Mouse (Mus musculus) layer of hippocampus, postnatal 10 days (tissue): Measurements from ENCODE around the gene Gpr162. TPM values are rescaled to one million over a fixed set of nuclear protein-coding genes. Genes with fewer than 3 reads are reported as not detected.
"Not testable (repeated sequence)": the region's sequence is repeated elsewhere in the genome, so short reads cannot be mapped to it uniquely, and the experiment has no call there.

ENCODE experiments used
- DNase-seq, 2 experiments: peaks; one replicate each; pipeline ENCODE4 v3.0.0; 2021; ENCODE audit warnings: low spot score in 2 of 2
- total RNA-seq, 2 experiments: library from RNA; stranded (reverse); gene quantifications; 2 replicates each; pipeline ENCODE4 v1.2.3; 2021

Gpr162 gene
- total RNA-seq, 2 experiments from 2014 or later: 162 to 178 TPM

DNA sequence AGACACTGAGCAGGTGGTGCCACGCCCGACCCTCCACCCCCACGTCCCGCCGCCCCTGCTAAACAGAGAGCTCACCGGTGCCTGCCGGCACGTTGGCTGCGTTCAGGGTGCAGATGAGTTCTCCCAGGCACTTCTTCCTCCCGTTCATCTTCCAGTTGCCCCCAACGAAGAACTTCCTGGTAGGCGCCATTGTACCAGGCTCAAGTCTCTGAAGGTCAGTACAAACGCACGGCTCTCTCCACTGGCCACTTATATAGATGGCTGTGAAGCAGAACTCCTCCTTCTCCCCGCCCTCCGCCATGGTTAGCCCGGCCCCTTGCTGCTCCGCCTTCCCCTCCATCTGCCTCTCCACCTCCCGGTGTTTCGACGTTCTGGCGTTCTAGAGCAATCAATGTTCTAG, 49.9 kb downstream of the Gpr162 start, which contains the start of gene Tpi1:
Gene Tpi1, minus strand, starts transcription at position 364 of the 400 bp plus-strand sequence.
- peak; percentile 87 to 90 for DNase-seq

DNA sequence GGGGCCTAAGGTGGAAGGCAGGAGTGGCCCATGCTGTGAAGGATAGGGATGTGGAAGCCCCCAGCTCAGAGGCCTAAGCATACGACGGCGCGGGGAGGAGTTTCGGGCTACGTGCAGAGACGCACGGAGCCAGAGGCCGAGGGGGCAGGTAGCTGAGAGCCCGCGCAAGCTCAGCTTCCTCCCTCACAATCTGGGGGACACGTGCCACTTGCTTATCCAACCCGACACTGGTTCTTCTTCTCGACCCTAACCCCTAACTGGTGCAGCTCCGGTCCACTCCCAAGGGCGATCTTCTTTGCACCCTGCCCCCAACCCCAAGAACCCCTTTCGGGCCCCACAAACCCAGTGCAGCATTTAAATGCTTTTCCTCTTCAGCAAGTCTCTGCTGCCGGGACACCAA, 50.3 kb downstream of the Gpr162 start:
- DNase-seq: peak; percentile 68 to 73

DNA sequence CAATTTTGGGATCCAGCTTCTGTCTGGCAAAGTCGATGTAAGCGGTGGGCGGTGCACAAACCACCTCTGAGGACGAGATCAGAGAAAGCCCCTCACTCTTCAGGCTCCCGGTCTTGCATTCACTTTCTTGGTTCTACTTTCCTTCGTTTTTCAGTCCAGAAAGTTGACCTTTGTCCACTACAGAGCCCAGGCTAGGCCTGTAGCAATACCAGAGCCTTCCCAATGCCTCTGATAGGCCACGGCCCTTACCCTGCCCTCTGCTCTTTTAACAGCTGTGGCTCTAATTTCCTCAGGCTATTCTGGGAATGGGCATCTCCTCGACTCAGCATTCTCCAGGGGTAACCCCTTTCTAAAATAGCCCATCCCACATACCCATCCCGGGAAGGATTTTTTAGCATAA, 50.9 kb downstream of the Gpr162 start:
- no peak for DNase-seq

DNA sequence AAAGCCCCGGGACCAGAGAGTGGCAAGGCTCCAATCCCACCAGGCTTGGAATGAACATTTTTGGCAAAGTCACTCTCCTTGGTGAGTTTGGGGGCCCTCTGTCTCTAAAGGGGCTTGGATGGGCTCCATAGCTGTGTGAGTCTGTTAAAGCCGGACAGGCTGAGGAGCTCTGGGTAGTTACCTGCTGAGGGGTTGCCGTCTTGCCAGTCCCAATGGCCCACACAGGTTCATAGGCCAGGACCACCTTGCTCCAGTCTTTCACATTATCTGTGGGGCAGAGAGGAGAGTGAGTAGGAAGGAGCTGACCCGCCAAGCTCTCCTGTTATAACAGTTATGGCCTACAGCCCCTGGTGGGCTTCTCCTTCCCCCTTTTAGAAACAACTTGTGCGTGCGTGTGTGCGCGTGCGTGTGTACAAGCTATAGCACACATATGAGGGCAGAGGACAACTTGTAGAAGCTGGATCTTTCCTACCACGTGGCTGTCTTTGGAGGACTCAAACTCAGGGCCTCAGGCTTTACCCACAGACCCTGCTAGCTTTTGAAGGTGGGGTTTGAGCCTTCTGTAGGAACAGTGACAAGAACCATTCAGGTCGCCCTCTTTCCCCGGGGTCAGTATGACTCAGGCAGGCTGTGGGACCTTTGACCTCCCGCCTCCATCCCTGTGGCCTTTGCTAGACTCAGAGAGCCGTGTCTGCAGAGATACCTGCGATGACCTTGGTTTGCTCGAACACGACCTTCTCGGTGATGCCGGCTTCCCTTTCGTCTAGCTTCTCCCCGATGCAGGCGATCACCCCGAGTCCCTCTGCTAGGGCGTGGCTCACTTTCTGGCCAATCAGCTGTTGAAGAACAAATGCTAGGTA, 51.9 kb downstream of the Gpr162 start:
- DNase-seq: no peak

DNA sequence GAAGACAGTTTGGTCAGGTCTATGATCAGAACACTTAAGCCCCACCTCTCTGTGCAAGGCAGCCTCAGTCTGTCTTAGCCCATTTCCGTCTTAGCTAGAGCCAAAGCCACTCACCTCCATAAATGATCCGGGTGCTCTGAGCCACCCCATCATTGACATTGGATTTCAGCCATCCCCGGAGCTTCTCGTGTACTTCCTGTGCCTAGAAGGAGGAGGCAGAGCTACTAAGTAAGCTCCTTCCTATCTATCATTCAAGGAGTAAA, 52.4 kb downstream of the Gpr162 start:
- DNase-seq: no peak

DNA sequence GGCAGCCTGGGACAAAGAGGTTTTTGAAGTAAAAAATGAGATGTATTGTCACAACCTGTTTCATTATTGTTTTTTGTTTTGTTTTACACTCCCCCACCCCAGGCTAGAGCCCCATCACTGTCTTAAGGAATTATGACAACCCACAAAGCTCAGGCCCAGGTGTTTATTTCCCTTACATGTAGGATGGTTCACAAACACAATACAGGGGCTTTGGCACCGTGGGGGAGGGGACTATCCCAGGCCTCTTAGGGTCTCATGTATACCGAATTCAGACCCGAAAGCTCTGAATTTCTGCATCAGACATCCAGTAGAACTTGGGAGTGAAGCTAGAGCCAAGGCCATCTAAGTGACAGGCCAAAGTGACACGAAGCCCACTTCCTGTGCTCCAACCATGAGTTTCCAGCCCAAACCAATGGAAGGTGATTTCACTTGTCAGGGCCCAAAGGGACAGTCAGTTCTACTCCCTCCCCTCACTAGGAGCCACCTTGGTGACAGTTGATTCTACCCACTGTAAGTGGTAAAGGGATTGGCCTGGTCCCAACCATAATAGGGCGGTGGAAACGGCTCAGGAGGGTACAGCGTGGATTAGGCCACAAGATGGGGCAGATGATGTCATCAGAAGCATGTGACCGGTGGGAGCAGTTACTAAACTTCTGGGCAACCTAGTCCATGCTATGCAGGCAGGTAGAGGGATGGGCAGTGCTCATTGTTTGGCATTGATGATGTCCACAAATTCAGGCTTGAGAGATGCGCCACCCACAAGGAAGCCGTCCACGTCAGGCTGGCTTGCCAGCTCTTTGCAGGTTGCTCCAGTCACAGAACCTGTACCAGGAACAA, 53.0 kb downstream of the Gpr162 start:
- DNase-seq: not testable (repeated sequence)

DNA sequence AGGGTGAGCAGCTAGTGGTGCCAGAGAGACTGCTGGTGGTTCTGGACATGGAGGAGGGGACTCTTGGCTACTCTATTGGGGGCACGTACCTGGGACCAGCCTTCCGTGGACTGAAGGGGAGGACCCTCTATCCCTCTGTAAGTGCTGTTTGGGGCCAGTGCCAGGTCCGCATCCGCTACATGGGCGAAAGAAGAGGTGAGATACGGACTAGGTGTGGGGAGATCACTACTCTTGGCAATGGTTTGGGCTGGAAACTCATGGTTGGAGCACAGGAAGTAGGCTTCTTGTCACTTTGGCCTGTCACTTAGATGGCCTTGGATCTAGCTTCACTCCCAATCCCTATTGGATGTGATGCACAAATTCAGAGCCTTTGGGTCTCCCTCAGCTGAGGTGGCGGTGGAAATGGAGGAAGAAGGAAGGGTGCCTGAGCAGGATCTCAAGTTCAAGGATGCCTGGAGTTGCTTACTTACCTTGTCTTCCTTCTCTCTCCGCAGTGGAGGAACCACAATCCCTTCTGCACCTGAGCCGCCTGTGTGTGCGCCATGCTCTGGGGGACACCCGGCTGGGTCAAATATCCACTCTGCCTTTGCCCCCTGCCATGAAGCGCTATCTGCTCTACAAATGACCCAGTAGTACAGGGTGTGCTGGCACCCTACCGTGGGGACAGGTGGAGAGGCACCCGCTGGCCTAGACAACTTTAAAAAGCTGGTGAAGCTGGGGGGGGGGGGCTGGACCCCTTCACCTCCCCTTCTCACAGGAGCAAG, 53.8 kb downstream of the Gpr162 start:
- DNase-seq: no peak

DNA sequence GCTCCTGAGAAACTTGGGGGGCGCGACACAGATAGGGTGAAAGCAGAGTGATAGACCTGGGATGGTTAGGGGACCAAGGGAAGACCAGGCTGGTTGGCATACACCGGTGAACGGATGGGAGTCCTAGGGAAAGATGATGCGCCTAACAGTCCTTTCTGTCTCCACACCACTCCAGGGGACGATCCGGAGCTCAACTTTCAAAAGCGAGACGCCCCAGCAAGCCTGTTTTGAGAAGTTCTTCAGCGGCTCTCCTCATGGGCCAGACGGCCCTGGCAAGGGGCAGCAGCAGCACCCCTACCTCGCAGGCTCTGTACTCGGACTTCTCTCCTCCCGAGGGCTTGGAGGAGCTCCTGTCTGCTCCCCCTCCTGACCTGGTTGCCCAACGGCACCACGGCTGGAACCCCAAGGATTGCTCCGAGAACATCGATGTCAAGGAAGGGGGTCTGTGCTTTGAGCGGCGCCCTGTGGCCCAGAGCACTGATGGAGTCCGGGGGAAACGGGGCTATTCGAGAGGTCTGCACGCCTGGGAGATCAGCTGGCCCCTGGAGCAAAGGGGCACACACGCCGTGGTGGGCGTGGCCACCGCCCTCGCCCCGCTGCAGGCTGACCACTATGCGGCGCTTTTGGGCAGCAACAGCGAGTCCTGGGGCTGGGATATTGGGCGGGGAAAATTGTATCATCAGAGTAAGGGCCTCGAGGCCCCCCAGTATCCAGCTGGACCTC, 54.6 kb downstream of the Gpr162 start:
- DNase-seq: peak; percentile 81 to 84

Other genes with a start within 250 kb of the Gpr162 start
- under 1 TPM; 0.57 to 0.62 TPM for gene C1s2, start 227.9 kb downstream of the Gpr162 start, total RNA-seq
- 10 to 100 TPM; 43.5 to 44.0 TPM for gene Lpcat3, start 201.0 kb downstream of the Gpr162 start, total RNA-seq
- 10 to 100 TPM; 49.4 to 53.8 TPM for gene Emg1, start 151.8 kb downstream of the Gpr162 start, total RNA-seq
- gene Phb2, start 151.6 kb downstream of the Gpr162 start, total RNA-seq: 100 to 1,000 TPM; 159 to 164 TPM
- gene Ptpn6, start 125.3 kb downstream of the Gpr162 start, total RNA-seq: 1 to 10 TPM; 4.3 to 5.3 TPM
- gene Grcc10, start 122.6 kb downstream of the Gpr162 start, total RNA-seq: 100 to 1,000 TPM; 329 to 345 TPM
- not detected for gene Gm45234, start 108.0 kb downstream of the Gpr162 start, total RNA-seq
- gene Atn1, start 107.5 kb downstream of the Gpr162 start, total RNA-seq: 100 to 1,000 TPM; 138 to 150 TPM
- 100 to 1,000 TPM; 476 to 480 TPM for gene Eno2, start 94.3 kb downstream of the Gpr162 start, total RNA-seq
- gene Lrrc23, start 84.3 kb downstream of the Gpr162 start, total RNA-seq: 1 to 10 TPM; 1.8 to 3.6 TPM
- gene Spsb2, start 55.3 kb downstream of the Gpr162 start, total RNA-seq: 1 to 10 TPM; 3.3 to 5.0 TPM
- gene Tpi1, start 49.7 kb downstream of the Gpr162 start, total RNA-seq: 100 to 1,000 TPM; 466 to 472 TPM
- 100 to 1,000 TPM; 181 to 187 TPM for gene Usp5, start 34.5 kb downstream of the Gpr162 start, total RNA-seq
- 1 to 10 TPM; 5.4 to 6.1 TPM for gene Cdca3, start 34.4 kb downstream of the Gpr162 start, total RNA-seq
- gene Gnb3, start 23.7 kb downstream of the Gpr162 start, total RNA-seq: under 1 TPM in 1 of 2 experiments, not detected in 1; 0.27 TPM
- gene P3h3, start 6.2 kb downstream of the Gpr162 start, total RNA-seq: 10 to 100 TPM; 29.1 to 32.1 TPM
- gene Cd4, start 24.2 kb upstream of the Gpr162 start, total RNA-seq: 1 to 10 TPM in 1 of 2 experiments, under 1 TPM in 1; 0.62 to 1.0 TPM
- 1 to 10 TPM; 1.2 to 2.1 TPM for gene Lag3, start 47.7 kb upstream of the Gpr162 start, total RNA-seq
- gene Ptms, start 56.1 kb upstream of the Gpr162 start, total RNA-seq: 1,000 to 10,000 TPM; 1,413 to 1,419 TPM
- gene Mlf2, start 67.4 kb upstream of the Gpr162 start, total RNA-seq: 100 to 1,000 TPM; 609 to 620 TPM
- 100 to 1,000 TPM in 1 of 2 experiments, 10 to 100 TPM in 1; 97.7 to 101 TPM for gene Cops7a, start 101.6 kb upstream of the Gpr162 start, total RNA-seq
- 100 to 1,000 TPM; 109 to 120 TPM for gene Pianp, start 132.7 kb upstream of the Gpr162 start, total RNA-seq
- gene Zfp384, start 145.2 kb upstream of the Gpr162 start, total RNA-seq: 10 to 100 TPM; 44.4 to 45.2 TPM
- gene Ing4, start 175.8 kb upstream of the Gpr162 start, total RNA-seq: 10 to 100 TPM; 57.4 to 62.4 TPM
- gene Acrbp, start 185.7 kb upstream of the Gpr162 start, total RNA-seq: 1 to 10 TPM; 7.0 to 9.2 TPM
- gene Lpar5, start 203.9 kb upstream of the Gpr162 start, total RNA-seq: 1 to 10 TPM; 1.1 to 1.4 TPM
- 100 to 1,000 TPM; 176 to 195 TPM for gene Chd4, start 232.0 kb upstream of the Gpr162 start, total RNA-seq